Mouse (Mus musculus): Measurements from ENCODE around the gene Nfia.

The Nfia gene

GRCm38 (mm10) chr4:97772641-97773040, at the start of gene Nfia:
Gene Nfia (plus strand): TSS chr4:97772734.
- DNase-seq (ENCODE audit: low read depth, low spot score), result no peak

- no peak for DNase-seq (ENCODE audit: low read depth, low spot score)
Measured at GRCm38 (mm10) chr4:97723374-97723773, 49.2 kb upstream of the Nfia start.

GRCm38 (mm10) chr4:97728520-97728919, 44.0 kb upstream of the Nfia start:
- no peak for DNase-seq (ENCODE audit: low read depth, low spot score)

GRCm38 (mm10) chr4:97729999-97730398, 42.5 kb upstream of the Nfia start:
- DNase-seq (ENCODE audit: low read depth, low spot score), result no peak

- DNase-seq (ENCODE audit: low read depth, low spot score), result no peak
Measured at GRCm38 (mm10) chr4:97730416-97730815, 42.1 kb upstream of the Nfia start.

- no peak for DNase-seq (ENCODE audit: low read depth, low spot score)
Measured at GRCm38 (mm10) chr4:97733392-97733791, 39.1 kb upstream of the Nfia start.

- no peak for DNase-seq (ENCODE audit: low read depth, low spot score)
Measured at GRCm38 (mm10) chr4:97743932-97744331, 28.6 kb upstream of the Nfia start.

GRCm38 (mm10) chr4:97745296-97746105, 27.0 kb upstream of the Nfia start:
- peak; percentile 36 for DNase-seq (ENCODE audit: low read depth, low spot score)

- DNase-seq (ENCODE audit: low read depth, low spot score), result no peak
Measured at GRCm38 (mm10) chr4:97746106-97746900, 26.2 kb upstream of the Nfia start.

- DNase-seq (ENCODE audit: low read depth, low spot score), result no peak
Measured at GRCm38 (mm10) chr4:97750401-97750800, 22.1 kb upstream of the Nfia start.

GRCm38 (mm10) chr4:97751030-97751482, 21.5 kb upstream of the Nfia start:
- no peak for DNase-seq (ENCODE audit: low read depth, low spot score)

GRCm38 (mm10) chr4:97751483-97752251, 20.9 kb upstream of the Nfia start:
- DNase-seq (ENCODE audit: low read depth, low spot score), result no peak

- no peak for DNase-seq (ENCODE audit: low read depth, low spot score)
Measured at GRCm38 (mm10) chr4:97752276-97753010, 20.1 kb upstream of the Nfia start.

- no peak for DNase-seq (ENCODE audit: low read depth, low spot score)
Measured at GRCm38 (mm10) chr4:97753521-97753920, 19.0 kb upstream of the Nfia start.

GRCm38 (mm10) chr4:97754241-97754640, 18.3 kb upstream of the Nfia start:
- DNase-seq (ENCODE audit: low read depth, low spot score), result no peak

- no peak for DNase-seq (ENCODE audit: low read depth, low spot score)
Measured at GRCm38 (mm10) chr4:97757207-97757977, 15.1 kb upstream of the Nfia start.

GRCm38 (mm10) chr4:97757978-97758461, 14.5 kb upstream of the Nfia start:
- DNase-seq (ENCODE audit: low read depth, low spot score), result no peak

- no peak for DNase-seq (ENCODE audit: low read depth, low spot score)
Measured at GRCm38 (mm10) chr4:97758661-97759060, 13.9 kb upstream of the Nfia start.

GRCm38 (mm10) chr4:97764616-97765015, 7.9 kb upstream of the Nfia start:
- DNase-seq (ENCODE audit: low read depth, low spot score), result no peak

- no peak for DNase-seq (ENCODE audit: low read depth, low spot score)
Measured at GRCm38 (mm10) chr4:97765341-97766020, 7.1 kb upstream of the Nfia start.
